Mouse (Mus musculus) heart, adult 2 months (tissue): Measurements from ENCODE around the gene 4632433K11Rik. TPM values are rescaled to one million over a fixed set of nuclear protein-coding genes. Genes with fewer than 3 reads are reported as not detected.
A peak's percentile ranks its signal among the peaks of the same experiment; 100 is the strongest.
"Not testable (repeated sequence)": the region's sequence is repeated elsewhere in the genome, so short reads cannot be mapped to it uniquely, and the experiment has no call there.

Source experiments
- DNase-seq, 2 experiments: peaks; one replicate each; pipeline ENCODE4 v3.0.0; 2021
- H3K27ac ChIP-seq: fragments of 200-600 bp; 2 replicates; pipeline ENCODE4 v1.8.1; 2022
- H3K27me3 ChIP-seq: fragments of 200-500 bp; 2 replicates; pipeline ENCODE4 v1.6.1; 2012; ENCODE audit warnings: mild to moderate bottlenecking, low read length, inconsistent platforms, mixed read lengths; ENCODE audit not compliant: control insufficient read depth, insufficient read depth
- H3K36me3 ChIP-seq: fragments of 200-500 bp; 2 replicates; pipeline ENCODE4 v1.6.1; 2012; ENCODE audit warnings: low read length, inconsistent platforms; ENCODE audit not compliant: control insufficient read depth, insufficient read depth
- H3K4me1 ChIP-seq: fragments of 200-500 bp; 2 replicates; pipeline ENCODE4 v1.6.1; 2011; ENCODE audit warnings: low read length; ENCODE audit not compliant: control insufficient read depth, insufficient read depth
- H3K4me3 ChIP-seq: fragments of 200-600 bp; 2 replicates; pipeline ENCODE4 v1.8.1; 2022
- H3K79me2 ChIP-seq: fragments of 200-500 bp; replicated peaks from 2 replicates; pipeline ENCODE4 v1.6.1; 2012; ENCODE audit warnings: mild to moderate bottlenecking, inconsistent platforms, low read length, moderate library complexity, mixed read lengths; ENCODE audit not compliant: control insufficient read depth, insufficient read depth
- H3K9ac ChIP-seq: fragments of 200-500 bp; 2 replicates; pipeline ENCODE4 v1.6.1; 2012; ENCODE audit warnings: low read depth, mild to moderate bottlenecking, control low read depth, inconsistent platforms, low read length, mixed read lengths
- CTCF ChIP-seq: fragments of 200-600 bp; IDR thresholded peaks from 2 replicates; pipeline ENCODE4 v1.8.1; 2022; ENCODE audit warnings: antibody characterized with exemption, mild to moderate bottlenecking, moderate library complexity
- EP300 ChIP-seq: fragments of 200-500 bp; IDR thresholded peaks from 2 replicates; pipeline ENCODE4 v1.6.1; 2011; ENCODE audit warnings: low read depth, low read length, control low read depth; ENCODE audit not compliant: insufficient read depth
- POLR2A ChIP-seq: fragments of 200-500 bp; IDR thresholded peaks from 2 replicates; pipeline ENCODE4 v1.6.1; 2011; ENCODE audit warnings: mild to moderate bottlenecking, low read depth, low read length, control low read depth; ENCODE audit not compliant: insufficient read depth
- WGBS: fragments of 180-500 bp; shearing (Covaris S2); methylation state at CpG from one replicate; pipeline ENCODE4 v1.1.7; 2018; 5-methylcytosine and 5-hydroxymethylcytosine counted together
- intact Hi-C: fragments of 180-260 bp; cut with DNase I; formaldehyde crosslinking; loops from one replicate; pipeline ENCODE4 v1.15.1; 2025
- polyA plus RNA-seq: library from polyadenylated mRNA; depleted of rRNA; stranded (reverse); fragments of >200 nt; gene quantifications from 2 replicates; pipeline ENCODE4 v1.2.3, GENCODE M21; 2012
- total RNA-seq, 2 experiments: library from RNA; stranded (reverse); gene quantifications; 2 replicates each; pipeline ENCODE4 v1.2.3; 2021

4632433K11Rik gene
- total and polyA plus RNA-seq, 3 experiments: not detected

DNA sequence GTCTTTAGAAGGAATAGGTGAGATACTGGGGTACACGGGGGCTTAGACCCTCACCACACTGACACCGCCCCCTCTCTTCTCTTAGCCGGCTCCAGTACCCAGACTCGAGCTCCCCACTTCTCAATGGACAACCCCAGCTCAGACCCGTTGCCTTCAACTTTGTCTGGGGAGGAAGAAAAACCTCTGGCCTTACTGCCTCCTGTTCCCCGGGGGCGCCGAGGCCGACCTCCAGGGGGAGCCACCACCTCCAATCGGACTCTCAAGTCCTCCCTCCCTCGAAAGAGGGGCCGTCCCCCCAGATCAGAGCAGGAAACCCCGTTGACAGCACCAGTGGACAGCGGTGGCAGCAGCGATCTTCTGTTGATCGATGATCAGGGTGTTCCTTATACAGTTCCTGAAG, 16.6 kb upstream of the 4632433K11Rik start:
- whole genome bisulfite sequencing: 90% methylated on average over 16 of the region's 16 CpGs
- Histone ChIP-seq H3K4me3 (no peak overlapping the region), H3K4me1 (peaks cover 4% of the 10 kb centered on the region; the same call in 1 of the 2 replicates), H3K9ac (no peak overlapping the region), H3K27me3 (no peaks in the 10 kb centered on the region), H3K36me3 (no peaks in the 10 kb centered on the region), H3K27ac (no peak overlapping the region), H3K79me2 (no peaks in the 10 kb centered on the region)
- no peak for DNase-seq
- intact Hi-C loops: loop anchor here (10.0 kb wide), 1 partner anchor 363 kb away; the partner anchor contains the start of gene Ppp6r1
- peak; percentile 37 for TF ChIP-seq CTCF
- TF ChIP-seq EP300: no peak

DNA sequence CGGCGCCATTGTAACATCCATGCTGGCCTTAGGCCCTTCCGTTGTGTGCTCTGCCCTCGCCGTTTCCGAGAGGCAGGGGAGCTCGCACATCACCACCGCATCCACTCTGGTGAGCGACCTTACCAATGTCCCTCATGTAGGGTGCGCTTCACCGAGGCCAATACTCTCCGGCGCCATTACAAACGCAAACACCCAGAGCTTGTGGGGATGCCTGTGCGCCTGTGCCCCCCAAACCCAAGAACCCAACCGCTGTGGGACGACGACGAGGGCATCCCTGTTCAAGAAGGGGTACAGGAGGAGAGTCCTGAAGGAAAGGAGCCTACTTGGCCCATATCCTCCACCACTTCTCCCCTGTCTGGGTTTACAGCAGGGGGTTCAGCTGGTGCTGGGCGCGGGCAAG, 16.0 kb upstream of the 4632433K11Rik start:
- H3K27me3 ChIP-seq: no peaks in the 10 kb centered on the region
- intact Hi-C loops: loop anchor here (10.0 kb wide), 1 partner anchor 363 kb away; the partner anchor contains the start of gene Ppp6r1
- no peak overlapping the region for H3K9ac ChIP-seq
- no peak overlapping the region; the same call in 1 of the 2 replicates for H3K27ac ChIP-seq
- TF ChIP-seq CTCF (no peak), EP300 (no peak), POLR2A (no peak)
- H3K4me3 ChIP-seq: no peak overlapping the region
- WGBS: 97% methylated on average over 21 of the region's 21 CpGs
- peaks cover 4% of the 10 kb centered on the region; the same call in 1 of the 2 replicates for H3K4me1 ChIP-seq
- no peaks in the 10 kb centered on the region for H3K79me2 ChIP-seq
- no peak for DNase-seq
- H3K36me3 ChIP-seq: no peaks in the 10 kb centered on the region

DNA sequence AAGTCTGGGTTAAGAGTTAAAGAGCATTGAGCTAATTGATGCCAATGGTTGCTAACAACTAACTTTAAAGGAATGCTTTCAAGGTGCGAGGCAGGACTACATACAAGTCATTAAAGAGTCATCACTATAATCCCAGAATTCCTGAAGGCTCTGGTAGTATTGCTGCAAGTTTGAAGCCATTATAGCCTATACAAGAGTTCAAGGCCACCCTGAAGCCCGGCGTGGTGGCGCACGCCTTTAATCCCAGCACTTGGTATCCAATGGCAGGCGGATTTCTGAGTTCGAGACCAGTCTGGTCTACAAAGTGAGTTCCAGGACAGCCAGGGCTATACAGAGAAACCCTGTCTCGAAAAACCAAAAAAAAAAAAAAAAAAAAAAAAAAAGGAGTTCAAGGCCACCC, 14.3 kb upstream of the 4632433K11Rik start:
- not testable (repeated sequence) for H3K79me2 ChIP-seq, H3K27me3 ChIP-seq, H3K36me3 ChIP-seq, H3K4me1 ChIP-seq, H3K9ac ChIP-seq
- 31% methylated on average over 8 of the region's 8 CpGs for WGBS
- Histone ChIP-seq H3K4me3 (peak overlapping the region; percentile 87), H3K27ac (peak overlapping the region; percentile 98)
- DNase-seq: peak in 1 of 2 experiments; percentile 31
- intact Hi-C loops: loop anchor here (10.0 kb wide), 1 partner anchor 365 kb away; the partner anchor contains the start of gene Ppp6r1

DNA sequence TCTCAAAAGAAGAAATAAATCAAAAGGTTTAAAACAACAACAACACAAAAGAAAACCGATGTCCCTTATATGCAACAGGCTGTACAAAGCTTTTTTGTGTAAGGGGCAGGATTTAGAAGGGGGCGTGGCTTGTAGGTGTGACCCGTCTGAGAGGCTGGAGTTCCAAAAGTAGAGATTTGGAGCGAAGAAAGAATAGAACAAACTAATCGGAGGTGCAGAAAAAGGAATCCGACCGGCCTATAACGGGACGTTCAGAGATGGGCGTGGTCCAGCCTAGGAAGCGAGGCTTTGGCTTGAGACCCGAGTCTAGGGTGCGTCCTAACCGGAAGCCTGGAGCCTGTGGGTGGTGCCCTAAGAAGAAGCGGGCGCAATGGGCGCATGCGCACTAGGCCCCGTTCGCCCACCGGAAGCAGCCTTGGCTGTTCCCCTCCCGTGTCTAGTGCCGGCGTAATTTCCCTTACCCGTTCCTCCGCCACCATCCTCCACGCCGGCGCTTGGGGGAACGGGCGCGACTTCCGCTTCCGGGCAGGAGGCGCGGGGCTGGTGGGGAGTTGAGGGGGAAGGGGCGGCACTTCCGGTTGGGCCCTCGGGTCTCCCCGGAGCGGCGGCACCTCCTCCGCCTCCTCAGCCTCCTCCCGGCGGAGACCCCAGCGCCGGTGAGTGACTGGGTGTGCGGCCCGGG, 13.8 kb upstream of the 4632433K11Rik start, which contains the start of the genes Zfp865 and Ccdc106:
Gene Zfp865 (plus strand): TSS at position 377 of the 682 bp plus-strand sequence.
Gene Ccdc106 (plus strand): TSS at position 554 of the 682 bp plus-strand sequence.
- Histone ChIP-seq H3K9ac (peak within 1 kb of the TSS; percentile 85), H3K27me3 (no peaks in the 10 kb centered on the region), H3K36me3 (no peaks in the 10 kb centered on the region), H3K4me3 (peak within 1 kb of the TSS; percentile 87), H3K79me2 (no peaks in the 10 kb centered on the region; the same call in 1 of the 2 replicates), H3K27ac (peak within 1 kb of the TSS; percentile 98), H3K4me1 (peaks cover 4% of the 10 kb centered on the region; the same call in 1 of the 2 replicates)
- TF ChIP-seq EP300 (peak; percentile 51; the same call in 1 of the 2 replicates), CTCF (no peak), POLR2A (peak; percentile 89)
- intact Hi-C loops: loop anchor here (2.0 to 10.0 kb wide), 2 partner anchors 19 to 365 kb away; partner anchors contain the start of genes Ppp6r1 and Zfp784
- under 1% methylated on average over 49 of the region's 49 CpGs for WGBS
- DNase-seq: peak; percentile 98 to 100

DNA sequence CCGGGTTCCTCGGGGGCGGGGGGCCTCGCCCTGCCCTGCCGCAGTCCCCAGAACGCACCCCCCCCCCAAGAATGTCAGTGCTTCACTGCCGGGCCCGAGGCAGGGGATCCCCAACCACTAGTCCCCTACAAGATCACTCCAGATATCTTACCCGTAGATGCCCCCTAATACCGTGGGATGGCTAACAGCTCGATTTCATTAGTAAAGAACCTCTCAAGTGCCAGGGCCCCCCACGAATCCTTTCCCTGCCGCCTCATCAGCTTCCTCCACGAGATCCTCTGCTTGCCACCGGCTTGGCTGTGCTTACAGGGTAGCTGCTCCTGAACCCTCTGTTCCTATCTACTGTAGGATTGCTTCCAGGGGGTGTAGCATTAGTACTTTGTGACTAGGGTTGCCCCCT, 13.2 kb upstream of the 4632433K11Rik start:
- no peak for TF ChIP-seq POLR2A
- TF ChIP-seq EP300: no peak
- TF ChIP-seq CTCF: no peak
- Histone ChIP-seq H3K79me2 (peaks cover 1% of the 10 kb centered on the region; the same call in 1 of the 2 replicates), H3K9ac (peak overlapping the region; percentile 85), H3K36me3 (no peaks in the 10 kb centered on the region), H3K4me1 (peaks cover 4% of the 10 kb centered on the region; the same call in 1 of the 2 replicates), H3K27ac (peak overlapping the region; percentile 98), H3K27me3 (no peaks in the 10 kb centered on the region), H3K4me3 (peak overlapping the region; percentile 87)
- WGBS: 0% methylated on average over 15 of the region's 15 CpGs
- intact Hi-C loops: loop anchor here (2.0 kb wide), 1 partner anchor 18 kb away; the partner anchor contains the start of gene Zfp784
- DNase-seq: no peak

DNA sequence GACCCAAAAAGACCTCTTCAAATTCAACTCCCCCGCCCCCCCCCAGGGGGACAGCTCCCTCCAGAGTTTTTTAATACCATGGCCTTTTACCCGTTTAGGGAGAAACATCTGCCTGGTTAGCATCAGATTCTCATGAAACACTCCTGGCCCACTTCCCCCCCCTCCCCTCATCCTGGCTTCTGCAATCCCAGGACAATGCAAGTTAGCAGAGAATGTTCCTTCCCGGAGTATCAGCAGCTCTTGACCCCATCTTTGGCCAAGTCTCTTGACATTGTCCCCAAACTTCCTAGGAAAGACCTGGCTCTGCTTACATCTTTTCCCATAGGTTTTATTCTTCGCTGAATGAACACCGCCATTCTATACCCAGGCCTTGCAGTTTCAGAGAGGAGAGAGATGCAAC, 12.7 kb upstream of the 4632433K11Rik start:
- 39% methylated on average over 5 of the region's 5 CpGs for WGBS
- Histone ChIP-seq H3K4me3 (peak overlapping the region; percentile 87), H3K9ac (no peak overlapping the region; the same call in 1 of the 2 replicates), H3K27ac (peak overlapping the region; percentile 98), H3K27me3 (no peaks in the 10 kb centered on the region), H3K79me2 (peaks cover 1% of the 10 kb centered on the region; the same call in 1 of the 2 replicates), H3K4me1 (peaks cover 4% of the 10 kb centered on the region; the same call in 1 of the 2 replicates), H3K36me3 (no peaks in the 10 kb centered on the region)
- TF ChIP-seq EP300 (no peak), CTCF (no peak), POLR2A (no peak)
- intact Hi-C loops: loop anchor here (2.0 kb wide), 1 partner anchor 18 kb away; the partner anchor contains the start of gene Zfp784
- no peak for DNase-seq
